Mouse (Mus musculus) megakaryocyte progenitor cell, adult 5-6 weeks (primary cell): ENCODE results near the gene Vmn1r206. TPM values are rescaled to one million over a fixed set of nuclear protein-coding genes. Genes with fewer than 3 reads are reported as not detected.
"Not testable (repeated sequence)": the region's sequence is repeated elsewhere in the genome, so short reads cannot be mapped to it uniquely, and the experiment has no call there.

Source experiments
- ATAC-seq: replicated peaks from 2 replicates; pipeline ENCODE4 v1.8.0; 2016; ENCODE audit warnings: mild to moderate bottlenecking, moderate TSS enrichment, inconsistent platforms; ENCODE audit not compliant: poor library complexity
- total RNA-seq, 2 experiments: library from RNA; stranded (forward) in 1 of 2; stranded (reverse) in 1 of 2; fragments of 157-497, 149-512 nt in 1 of 2; fragments of 200-1000 nt in 1 of 2; gene quantifications; 2 replicates each; pipeline versions ENCODE4 v1.2.3 to v1.2.4; 2015 to 2017

Vmn1r206 gene
- total RNA-seq (2015), result not detected in 2 replicates
- not detected in 2 replicates for total RNA-seq (2017)

DNA sequence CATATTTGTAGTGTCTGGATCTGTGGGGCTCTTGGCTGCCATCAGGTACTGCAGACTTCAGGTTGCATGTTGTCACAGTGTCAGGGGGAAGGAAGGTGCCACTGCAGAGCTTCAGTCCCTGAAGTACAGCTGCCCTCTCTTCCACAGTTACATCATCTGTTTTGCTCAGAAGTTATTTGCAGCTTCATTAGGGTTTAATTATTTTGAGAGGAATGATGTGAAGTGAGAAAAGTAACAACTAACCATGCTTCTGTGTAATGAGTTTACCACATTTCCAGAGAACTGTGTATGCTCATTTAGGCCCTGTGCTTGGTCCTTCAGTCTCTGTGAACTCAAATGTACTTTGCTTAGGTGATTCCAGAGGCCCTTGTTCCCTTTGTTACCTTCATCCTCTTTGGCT, at the start of gene Vmn1r206:
TSS of gene Vmn1r206 (minus strand) at position 101 of the 400 bp plus-strand sequence.
- not testable (repeated sequence) for ATAC-seq

DNA sequence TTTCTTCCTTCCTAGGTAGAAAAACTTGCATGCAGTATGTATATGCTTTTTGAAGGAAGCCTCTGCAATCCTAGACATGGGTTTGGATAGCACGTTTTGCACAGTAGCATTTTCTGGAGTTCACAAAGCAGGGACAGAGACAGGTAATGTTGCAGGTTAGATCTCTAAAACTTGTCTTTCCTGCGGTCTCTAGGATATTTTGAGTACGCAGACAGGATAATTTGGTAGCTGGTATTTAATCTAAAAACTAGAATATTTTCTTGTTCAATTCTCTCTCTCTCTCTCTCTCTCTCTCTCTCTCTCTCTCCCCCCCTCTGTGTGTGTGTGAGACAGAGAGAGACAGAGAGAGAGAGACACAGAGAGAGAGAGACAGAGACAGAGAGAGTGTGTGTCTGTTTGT, 31.2 kb downstream of the Vmn1r206 start, which contains the start of gene Vmn1r205:
TSS of gene Vmn1r205 (minus strand) at position 101 of the 400 bp plus-strand sequence.
- no peak for ATAC-seq

GRCm38 (mm10) chr13:22583336-22583735, 40.7 kb downstream of the Vmn1r206 start:
- ATAC-seq, result not testable (repeated sequence)

- not testable (repeated sequence) for ATAC-seq
Observed at GRCm38 (mm10) chr13:22574911-22575310, 49.1 kb downstream of the Vmn1r206 start.

Other genes starting within 250 kb of the Vmn1r206 start
- not detected in 2 replicates for gene Vmn1r199, start 244.4 kb downstream of the Vmn1r206 start, total RNA-seq (2015)
- not detected in 2 replicates for gene Vmn1r199, start 244.4 kb downstream of the Vmn1r206 start, total RNA-seq (2017)
- not detected in 2 replicates for gene Vmn1r200, start 233.9 kb downstream of the Vmn1r206 start, total RNA-seq (2015)
- not detected in 2 replicates for gene Vmn1r200, start 233.9 kb downstream of the Vmn1r206 start, total RNA-seq (2017)
- gene Vmn1r201, start 152.3 kb downstream of the Vmn1r206 start, total RNA-seq (2015), result not detected in 2 replicates
- not detected in 2 replicates for gene Vmn1r201, start 152.3 kb downstream of the Vmn1r206 start, total RNA-seq (2017)
- not detected in 2 replicates for gene Vmn1r202, start 118.9 kb downstream of the Vmn1r206 start, total RNA-seq (2015)
- gene Vmn1r202, start 118.9 kb downstream of the Vmn1r206 start, total RNA-seq (2017), result not detected in 2 replicates
- gene Vmn1r203, start 106.1 kb downstream of the Vmn1r206 start, total RNA-seq (2015), result not detected in 2 replicates
- gene Vmn1r203, start 106.1 kb downstream of the Vmn1r206 start, total RNA-seq (2017), result 0.04 TPM in 1 of 2 replicates, not detected in the other
- not detected in 2 replicates for gene Vmn1r204, start 71.1 kb downstream of the Vmn1r206 start, total RNA-seq (2015)
- not detected in 2 replicates for gene Vmn1r204, start 71.1 kb downstream of the Vmn1r206 start, total RNA-seq (2017)
- gene Vmn1r205, start 31.3 kb downstream of the Vmn1r206 start, total RNA-seq (2015), result not detected in 2 replicates
- gene Vmn1r205, start 31.3 kb downstream of the Vmn1r206 start, total RNA-seq (2017), result not detected in 2 replicates
- gene Vmn1r207-ps, start 105.4 kb upstream of the Vmn1r206 start, total RNA-seq (2015), result not detected in 2 replicates
- not detected in 2 replicates for gene Vmn1r207-ps, start 105.4 kb upstream of the Vmn1r206 start, total RNA-seq (2017)
- not detected in 2 replicates for gene Vmn1r208, start 153.1 kb upstream of the Vmn1r206 start, total RNA-seq (2015)
- not detected in 2 replicates for gene Vmn1r208, start 153.1 kb upstream of the Vmn1r206 start, total RNA-seq (2017)
- not detected in 2 replicates for gene Vmn1r209, start 185.4 kb upstream of the Vmn1r206 start, total RNA-seq (2015)
- not detected in 2 replicates for gene Vmn1r209, start 185.4 kb upstream of the Vmn1r206 start, total RNA-seq (2017)
- not detected in 2 replicates for gene Vmn1r210, start 207.1 kb upstream of the Vmn1r206 start, total RNA-seq (2015)
- gene Vmn1r210, start 207.1 kb upstream of the Vmn1r206 start, total RNA-seq (2017), result not detected in 2 replicates
- not detected in 2 replicates for gene Vmn1r211, start 233.3 kb upstream of the Vmn1r206 start, total RNA-seq (2015)
- not detected in 2 replicates for gene Vmn1r211, start 233.3 kb upstream of the Vmn1r206 start, total RNA-seq (2017)